8 mouse cellular contexts compared by ENCODE assay signal in the genomic region with DNA sequence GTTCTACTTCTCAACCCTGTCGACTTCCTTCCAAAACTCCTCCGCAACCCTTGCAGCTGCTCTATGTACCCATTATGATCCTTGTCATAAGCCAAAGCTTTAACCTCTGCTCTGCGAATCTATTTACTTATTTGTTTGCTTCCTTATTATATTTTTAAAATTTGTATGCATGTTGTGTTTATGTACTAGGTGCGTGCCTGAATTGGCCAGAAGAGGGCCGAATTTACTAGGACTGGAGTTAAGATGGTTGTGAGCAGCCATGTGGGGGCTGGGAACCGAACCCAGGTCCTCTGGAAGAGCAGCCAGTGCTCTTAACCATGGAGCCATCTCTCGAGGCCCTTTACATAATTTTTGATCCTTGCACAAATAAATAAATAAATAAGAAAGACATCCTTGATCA. TPM values are rescaled to one million over a fixed set of nuclear protein-coding genes. Genes with fewer than 3 reads are reported as not detected.
DNase-seq lines count a peak whose midpoint lies in the region; ATAC-seq and TF ChIP-seq lines count a peak whose summit lies in the region.

No protein-coding gene starts in this region.

- peak overlapping the region; percentile 68 for H3K9ac ChIP-seq in lung, embryonic 15.5 days
- H3K9ac ChIP-seq in embryonic facial prominence, embryonic 13.5 days, result peak overlapping the region; percentile 84
- H3K9ac ChIP-seq in limb, embryonic 11.5 days (ENCODE audit: low read length), result peak overlapping the region; percentile 75

- H3K4me2 ChIP-seq in lung, embryonic 15.5 days, result peak overlapping the region; percentile 65
- H3K4me2 ChIP-seq in embryonic facial prominence, embryonic 13.5 days, result peak overlapping the region; percentile 72
- peak overlapping the region; percentile 57 for H3K4me2 ChIP-seq in limb, embryonic 11.5 days (ENCODE audit: low read depth, severe bottlenecking)

- DNase-seq in lung, adult 18-20 months, result no peak
- DNase-seq in limb, embryonic 11.5 days (ENCODE audit: low spot score), result no peak
- no peak for DNase-seq in thymus, postnatal 10 days (ENCODE audit: low spot score in 2 of 2)
- DNase-seq in adrenal gland, postnatal 25 days, result no peak
- DNase-seq in cerebellum, adult 18-20 months, result no peak

- H3K27me3 ChIP-seq in lung, embryonic 15.5 days, result no peaks in the 10 kb centered on the region
- no peaks in the 10 kb centered on the region for H3K27me3 ChIP-seq in embryonic facial prominence, embryonic 13.5 days
- H3K27me3 ChIP-seq in limb, embryonic 11.5 days (ENCODE audit: control insufficient read depth, insufficient read depth, low read length), result no peaks in the 10 kb centered on the region

- no peak for TF ChIP-seq CTCF in olfactory bulb, adult 2 months (IDR thresholded peaks at IDR 0.05; ENCODE audit: insufficient read depth, low read depth, low read length)

- no peaks in the 10 kb centered on the region for H3K36me3 ChIP-seq in lung, embryonic 15.5 days
- H3K36me3 ChIP-seq in embryonic facial prominence, embryonic 13.5 days, result no peaks in the 10 kb centered on the region
- H3K36me3 ChIP-seq in limb, embryonic 11.5 days (ENCODE audit: control insufficient read depth, insufficient read depth, low read length), result no peaks in the 10 kb centered on the region

- TF ChIP-seq POLR2A in olfactory bulb, adult 2 months (IDR thresholded peaks at IDR 0.05; ENCODE audit: insufficient read depth, low read depth, low read length), result no peak

- ATAC-seq in lung, embryonic 15.5 days (ENCODE audit: borderline replicate concordance, extremely low read depth, low FRiP score, low TSS enrichment), result no peak
- no peak for ATAC-seq in embryonic facial prominence, embryonic 13.5 days (ENCODE audit: insufficient number of reproducible peaks, insufficient read depth, low FRiP score, low TSS enrichment, low read depth)
- ATAC-seq in limb, embryonic 11.5 days (ENCODE audit: insufficient number of reproducible peaks, low FRiP score, low TSS enrichment, low read depth), result no peak

- 35% methylated on average over 7 of the region's 7 CpGs for WGBS in lung, embryonic 15.5 days
- WGBS in embryonic facial prominence, embryonic 13.5 days, result 40% methylated on average over 7 of the region's 7 CpGs
- 41% methylated on average over 7 of the region's 7 CpGs for WGBS in limb, embryonic 11.5 days
- 32% methylated on average over 7 of the region's 7 CpGs for WGBS in olfactory bulb, adult 2 months

- no peaks in the 10 kb centered on the region for H3K9me3 ChIP-seq in lung, embryonic 15.5 days
- H3K9me3 ChIP-seq in embryonic facial prominence, embryonic 13.5 days, result no peaks in the 10 kb centered on the region
- H3K9me3 ChIP-seq in limb, embryonic 11.5 days (ENCODE audit: control insufficient read depth, low read length), result no peaks in the 10 kb centered on the region

- peak overlapping the region; percentile 72 for H3K4me3 ChIP-seq in lung, embryonic 15.5 days
- peak overlapping the region; percentile 78 for H3K4me3 ChIP-seq in embryonic facial prominence, embryonic 13.5 days
- peak overlapping the region; percentile 69 for H3K4me3 ChIP-seq in limb, embryonic 11.5 days (ENCODE audit: low read depth, low read length)
- H3K4me3 ChIP-seq in olfactory bulb, adult 2 months (ENCODE audit: insufficient read depth, low read depth, low read length), result peak overlapping the region; percentile 81

- H3K27ac ChIP-seq in lung, embryonic 15.5 days, result peak overlapping the region; percentile 54; the same call in 1 of the 2 replicates
- H3K27ac ChIP-seq in embryonic facial prominence, embryonic 13.5 days, result peak overlapping the region; percentile 78; the same call in 1 of the 2 replicates
- H3K27ac ChIP-seq in limb, embryonic 11.5 days (replicated peaks; ENCODE audit: low read depth, low read length), result peak overlapping the region; percentile 23; the same call in 1 of the 2 replicates
- H3K27ac ChIP-seq in olfactory bulb, adult 2 months (ENCODE audit: insufficient read depth, low read depth, low read length), result peak overlapping the region; percentile 36; the same call in 1 of the 2 replicates

- peaks cover 14% of the 10 kb centered on the region; the same call in 1 of the 2 replicates for H3K4me1 ChIP-seq in lung, embryonic 15.5 days
- peaks cover 4% of the 10 kb centered on the region; the same call in 1 of the 2 replicates for H3K4me1 ChIP-seq in embryonic facial prominence, embryonic 13.5 days
- no peaks in the 10 kb centered on the region for H3K4me1 ChIP-seq in limb, embryonic 11.5 days (ENCODE audit: control insufficient read depth, insufficient read depth, low read length)
- H3K4me1 ChIP-seq in olfactory bulb, adult 2 months (ENCODE audit: control insufficient read depth, insufficient read depth, low read length), result peaks cover 6% of the 10 kb centered on the region

RNA-seq across cellular contexts. Expression of a gene that starts 0.5 kb away (rescaled TPM):
- polyA plus RNA-seq in lung, embryonic 15.5 days (2015; fragmentation: Nextera tagmentation; extraction: Ambion mirVana), result 10.5 and 14.0 TPM in 2 replicates
- polyA plus RNA-seq in embryonic facial prominence, embryonic 13.5 days (2015; fragmentation: Nextera tagmentation; extraction: Ambion mirVana), result 15.7 and 19.0 TPM in 2 replicates
- 12.0 and 14.0 TPM in 2 replicates for polyA plus RNA-seq in limb, embryonic 11.5 days (2014; fragmentation: Nextera tagmentation; extraction: Ambion mirVana)
- not detected in 2 replicates for polyA plus RNA-seq in olfactory bulb, adult 2 months (2012; ENCODE audit: insufficient read depth, insufficient read length, low replicate concordance, missing spikeins)
- 37.2 and 52.6 TPM in 2 replicates for total RNA-seq in adrenal gland, postnatal 25 days (2021)

RNA-seq across cellular contexts. Expression of a gene that starts 2.4 kb away (rescaled TPM):
- polyA plus RNA-seq in lung, embryonic 15.5 days (2015; fragmentation: Nextera tagmentation; extraction: Ambion mirVana), result 0.15 and 0.67 TPM in 2 replicates
- polyA plus RNA-seq in embryonic facial prominence, embryonic 13.5 days (2015; fragmentation: Nextera tagmentation; extraction: Ambion mirVana), result 2.0 TPM in 1 of 2 replicates, not detected in the other
- not detected in 2 replicates for polyA plus RNA-seq in limb, embryonic 11.5 days (2014; fragmentation: Nextera tagmentation; extraction: Ambion mirVana)
- not detected in 2 replicates for polyA plus RNA-seq in olfactory bulb, adult 2 months (2012; ENCODE audit: insufficient read depth, insufficient read length, low replicate concordance, missing spikeins)
- total RNA-seq in adrenal gland, postnatal 25 days (2021), result 9.7 and 10.0 TPM in 2 replicates

RNA-seq across cellular contexts. Expression of a gene that starts 17.0 kb away (rescaled TPM):
- polyA plus RNA-seq in lung, embryonic 15.5 days (2015; fragmentation: Nextera tagmentation; extraction: Ambion mirVana), result 0.19 and 0.37 TPM in 2 replicates
- 0.58 and 0.62 TPM in 2 replicates for polyA plus RNA-seq in embryonic facial prominence, embryonic 13.5 days (2015; fragmentation: Nextera tagmentation; extraction: Ambion mirVana)
- polyA plus RNA-seq in limb, embryonic 11.5 days (2014; fragmentation: Nextera tagmentation; extraction: Ambion mirVana), result 0.50 and 0.52 TPM in 2 replicates
- not detected in 2 replicates for polyA plus RNA-seq in olfactory bulb, adult 2 months (2012; ENCODE audit: insufficient read depth, insufficient read length, low replicate concordance, missing spikeins)
- total RNA-seq in adrenal gland, postnatal 25 days (2021), result 0.30 and 2.8 TPM in 2 replicates

RNA-seq across cellular contexts. Expression of a gene that starts 27.7 kb away (rescaled TPM):
- polyA plus RNA-seq in lung, embryonic 15.5 days (2015; fragmentation: Nextera tagmentation; extraction: Ambion mirVana), result 0.15 and 0.17 TPM in 2 replicates
- 0.23 and 0.25 TPM in 2 replicates for polyA plus RNA-seq in embryonic facial prominence, embryonic 13.5 days (2015; fragmentation: Nextera tagmentation; extraction: Ambion mirVana)
- not detected in 2 replicates for polyA plus RNA-seq in limb, embryonic 11.5 days (2014; fragmentation: Nextera tagmentation; extraction: Ambion mirVana)
- polyA plus RNA-seq in olfactory bulb, adult 2 months (2012; ENCODE audit: insufficient read depth, insufficient read length, low replicate concordance, missing spikeins), result not detected in 2 replicates
- total RNA-seq in adrenal gland, postnatal 25 days (2021), result not detected in 2 replicates

RNA-seq across cellular contexts. Expression of a gene that starts 32.3 kb away (rescaled TPM):
- polyA plus RNA-seq in lung, embryonic 15.5 days (2015; fragmentation: Nextera tagmentation; extraction: Ambion mirVana), result 34.1 and 34.5 TPM in 2 replicates
- polyA plus RNA-seq in embryonic facial prominence, embryonic 13.5 days (2015; fragmentation: Nextera tagmentation; extraction: Ambion mirVana), result 31.8 and 32.3 TPM in 2 replicates
- 37.5 and 38.7 TPM in 2 replicates for polyA plus RNA-seq in limb, embryonic 11.5 days (2014; fragmentation: Nextera tagmentation; extraction: Ambion mirVana)
- not detected in 2 replicates for polyA plus RNA-seq in olfactory bulb, adult 2 months (2012; ENCODE audit: insufficient read depth, insufficient read length, low replicate concordance, missing spikeins)
- total RNA-seq in adrenal gland, postnatal 25 days (2021), result 28.9 and 32.7 TPM in 2 replicates

Comparison
In these comparisons a context has a peak if more than half of its experiments do, and no peak if none do; other contexts are left out.
1. H3K27ac ChIP-seq: peak in every context shown above with its lines; median percentile 78 in embryonic facial prominence, embryonic 13.5 days; 54 in lung, embryonic 15.5 days; 36 in olfactory bulb, adult 2 months; 23 in limb, embryonic 11.5 days.
2. RNA of a gene that starts 0.5 kb away (polyA plus RNA-seq): 15.7 to 19.0 TPM in embryonic facial prominence, embryonic 13.5 days, 12.0 to 14.0 TPM in limb, embryonic 11.5 days and 10.5 to 14.0 TPM in lung, embryonic 15.5 days; not detected in olfactory bulb, adult 2 months; every median in the first group is over 10 times any median in the second.
3. Peak in every context shown above with its lines, with median percentiles within 50 percentile points of each other: H3K4me2 ChIP-seq, H3K4me3 ChIP-seq and H3K9ac ChIP-seq.